Mouse (Mus musculus) CH12.LX (cell line): ENCODE measurements around the gene Btnl6. TPM values are rescaled to one million over a fixed set of nuclear protein-coding genes. Genes with fewer than 3 reads are reported as not detected.
"Not testable (repeated sequence)": the region's sequence is repeated elsewhere in the genome, so short reads cannot be mapped to it uniquely, and the experiment has no call there.

Experiments
- DNase-seq: peaks from one replicate; pipeline ENCODE4 v3.0.0-alpha.2; 2013; ENCODE audit errors: extremely low read depth
- H3K27ac ChIP-seq: 2 replicates; pipeline ENCODE4 v1.5.1; 2012; ENCODE audit warnings: low read depth, mild to moderate bottlenecking, control low read depth, moderate library complexity; ENCODE audit not compliant: insufficient read depth
- H3K27me3 ChIP-seq: replicated peaks from 2 replicates; pipeline ENCODE3; 2012; ENCODE audit warnings: inconsistent platforms
- H3K36me3 ChIP-seq, 2 experiments: replicated peaks in 1 of 2; 2 replicates each; pipeline versions ENCODE3 to v1.6.1; 2012; ENCODE audit warnings: inconsistent platforms in 1 of 2, low read length in 1 of 2, mild to moderate bottlenecking in 1 of 2, mixed read lengths in 1 of 2, moderate library complexity in 1 of 2; ENCODE audit not compliant: control insufficient read depth in 1 of 2, insufficient read depth in 1 of 2
- H3K4me1 ChIP-seq, 2 experiments: 2 replicates each; pipeline ENCODE4 v1.6.1; 2012; ENCODE audit warnings: inconsistent platforms in 1 of 2, moderate library complexity in 1 of 2; ENCODE audit not compliant: insufficient read depth in 2 of 2, control insufficient read depth in 1 of 2
- H3K4me2 ChIP-seq: 2 replicates; pipeline ENCODE4 v1.6.1; 2012; ENCODE audit warnings: low read depth, mild to moderate bottlenecking, control low read depth; ENCODE audit not compliant: poor library complexity, insufficient read depth, severe bottlenecking
- H3K4me3 ChIP-seq, 3 experiments: fragments of 150-350 bp in 1 of 3; sonication (generic) in 1 of 3; replicated peaks in 1 of 3; 2 replicates each; pipeline versions ENCODE3 to v1.5.1; 2011 to 2012; ENCODE audit warnings: low read depth in 2 of 3, low read length in 2 of 3, mild to moderate bottlenecking in 2 of 3, moderate library complexity in 2 of 3, control low read depth in 1 of 3, improper control_type of control experiment in 1 of 3, inconsistent platforms in 1 of 3, mixed read lengths in 1 of 3; ENCODE audit not compliant: poor library complexity in 1 of 3
- H3K79me2 ChIP-seq: replicated peaks from 2 replicates; pipeline ENCODE4 v1.6.1; 2012; ENCODE audit warnings: mild to moderate bottlenecking, moderate library complexity; ENCODE audit not compliant: control insufficient read depth, poor library complexity, insufficient read depth, severe bottlenecking; ENCODE audit errors: extremely low read depth
- H3K9ac ChIP-seq: 2 replicates; pipeline ENCODE4 v1.6.1; 2012; ENCODE audit warnings: low read depth, mild to moderate bottlenecking, control low read depth, moderate library complexity; ENCODE audit not compliant: insufficient read depth
- H3K9me3 ChIP-seq: replicated peaks from 2 replicates; pipeline ENCODE3; 2012; ENCODE audit warnings: low read length, inconsistent platforms, mixed read lengths
- GABPA ChIP-seq: IDR thresholded peaks from 2 replicates; pipeline ENCODE4 v1.6.1; 2012; ENCODE audit warnings: low read depth, low read length, improper control_type of control experiment, inconsistent platforms; ENCODE audit not compliant: insufficient replicate concordance
- JUND ChIP-seq: conservative IDR thresholded peaks from 2 replicates; pipeline ENCODE4 v1.6.1; 2011; ENCODE audit warnings: low read depth, low read length, improper control_type of control experiment
- MAFK ChIP-seq: IDR thresholded peaks from 2 replicates; pipeline ENCODE4 v1.6.1; 2011; ENCODE audit warnings: low read length, improper control_type of control experiment; ENCODE audit not compliant: insufficient replicate concordance
- MAZ ChIP-seq: IDR thresholded peaks from 2 replicates; pipeline ENCODE4 v1.6.1; 2012; ENCODE audit warnings: low read depth, mild to moderate bottlenecking, inconsistent platforms, low read length, improper control_type of control experiment, moderate library complexity
- NELFE ChIP-seq: IDR thresholded peaks from 2 replicates; pipeline ENCODE4 v1.6.1; 2011; ENCODE audit warnings: low read depth, low read length, improper control_type of control experiment
- NRF1 ChIP-seq: IDR thresholded peaks from 2 replicates; pipeline ENCODE4 v1.6.1; 2014; ENCODE audit warnings: low read depth, mild to moderate bottlenecking, inconsistent platforms, low read length, improper control_type of control experiment, moderate library complexity
- RCOR1 ChIP-seq: conservative IDR thresholded peaks from 2 replicates; pipeline ENCODE4 v1.6.1; 2012; ENCODE audit warnings: low read depth, mild to moderate bottlenecking, inconsistent platforms, low read length, improper control_type of control experiment
- SMC3 ChIP-seq: IDR thresholded peaks from 2 replicates; pipeline ENCODE4 v1.6.1; 2011; ENCODE audit warnings: low read depth, low read length, improper control_type of control experiment
- dilution Hi-C: fragments of 300-500 bp; cut with MboI; formaldehyde crosslinking; loops from 2 replicates; pipeline ENCODE4 v1.14.3; 2020; ENCODE audit warnings: low sequenced_read_pairs; ENCODE audit not compliant: extremely low pct_unique_long_range_greater_than_20kb, extremely low pct_ligation_motif_present
- in situ Hi-C: fragments of 300-500 bp; cut with MboI; formaldehyde crosslinking; loops from 3 replicates; pipeline ENCODE4 v1.14.3; 2019; ENCODE audit warnings: low sequenced_read_pairs, low pct_ligation_motif_present, low pct_unique_long_range_greater_than_20kb, mixed read lengths
- polyA plus RNA-seq: library from polyadenylated mRNA; unstranded; fragments of >175 nt; gene quantifications from 2 replicates; pipeline ENCODE4 v1.2.1, GENCODE M21; 2012; ENCODE audit warnings: low read depth; ENCODE audit not compliant: insufficient read length
- total RNA-seq, 2 experiments: library from RNA; depleted of rRNA; stranded (reverse); fragments of 300-350 nt in 1 of 2; fragments of >200 nt in 1 of 2; gene quantifications; 2 replicates each; pipeline ENCODE4 v1.2.3; 2012 to 2014

Gene Btnl6
- total and polyA plus RNA-seq, 3 experiments, result not detected

GRCm38 (mm10) chr17:34496539-34496938, 20.6 kb downstream of the Btnl6 start:
- in situ Hi-C loops (no loop called here), dilution Hi-C loops (no loop called here)
- no peak for DNase-seq
- H3K9ac ChIP-seq, result no peak overlapping the region
- no peaks in the 10 kb centered on the region for H3K36me3 ChIP-seq
- no peaks in the 10 kb centered on the region for H3K79me2 ChIP-seq
- no peak overlapping the region for H3K4me3 ChIP-seq
- H3K27ac ChIP-seq, result no peak overlapping the region
- H3K27me3 ChIP-seq, result peaks cover 31% of the 10 kb centered on the region
- H3K9me3 ChIP-seq, result no peaks in the 10 kb centered on the region
- H3K4me1 ChIP-seq, result no peaks in the 10 kb centered on the region
- no peak for TF ChIP-seq RCOR1
- no peak for TF ChIP-seq MAFK
- TF ChIP-seq MAZ, result no peak
- no peak for TF ChIP-seq NRF1
- no peak overlapping the region for H3K4me2 ChIP-seq

GRCm38 (mm10) chr17:34495156-34495555, 22.0 kb downstream of the Btnl6 start:
- H3K79me2 ChIP-seq, H3K4me3 ChIP-seq, DNase-seq, H3K9ac ChIP-seq, in situ Hi-C loops, dilution Hi-C loops, H3K36me3 ChIP-seq, H3K4me1 ChIP-seq, H3K27ac ChIP-seq, H3K4me2 ChIP-seq, H3K9me3 ChIP-seq: not testable (repeated sequence)
- peaks cover 36% of the 10 kb centered on the region for H3K27me3 ChIP-seq

DNA sequence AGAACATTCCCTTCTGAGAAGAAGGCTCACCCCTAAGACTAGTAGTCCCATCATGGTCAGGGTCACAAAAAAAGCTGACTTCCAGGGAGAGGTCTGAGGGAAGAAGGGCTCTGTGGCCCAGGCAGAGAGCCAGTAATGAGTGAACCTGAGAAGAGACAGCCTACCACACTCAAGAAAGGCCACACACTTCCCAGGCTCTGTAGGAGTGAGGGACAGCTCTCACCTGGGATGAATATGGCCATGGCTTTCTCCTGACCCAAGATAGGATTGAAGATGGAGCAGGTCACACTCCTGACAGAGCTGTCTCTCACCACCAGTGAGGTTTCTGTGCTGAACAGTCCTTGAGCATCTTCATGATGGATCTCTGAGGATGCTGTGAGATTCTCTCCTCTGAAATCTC, 24.4 kb downstream of the Btnl6 start:
- H3K4me1 ChIP-seq, result no peaks in the 10 kb centered on the region
- no peak overlapping the region for H3K27ac ChIP-seq
- H3K4me3 ChIP-seq, result no peak overlapping the region
- H3K27me3 ChIP-seq, result peaks cover 50% of the 10 kb centered on the region
- no peak overlapping the region for H3K4me2 ChIP-seq
- H3K79me2 ChIP-seq, result no peaks in the 10 kb centered on the region
- DNase-seq, result no peak
- dilution Hi-C loops (no loop called here), in situ Hi-C loops (loop anchor here (5.0 kb wide), 1 partner anchor 45 kb away; no protein-coding TSS in a partner anchor)
- H3K9me3 ChIP-seq, result no peaks in the 10 kb centered on the region
- H3K9ac ChIP-seq, result no peak overlapping the region
- no peaks in the 10 kb centered on the region for H3K36me3 ChIP-seq
- TF ChIP-seq NELFE (no peak), GABPA (no peak), SMC3 (no peak), JUND (no peak)

DNA sequence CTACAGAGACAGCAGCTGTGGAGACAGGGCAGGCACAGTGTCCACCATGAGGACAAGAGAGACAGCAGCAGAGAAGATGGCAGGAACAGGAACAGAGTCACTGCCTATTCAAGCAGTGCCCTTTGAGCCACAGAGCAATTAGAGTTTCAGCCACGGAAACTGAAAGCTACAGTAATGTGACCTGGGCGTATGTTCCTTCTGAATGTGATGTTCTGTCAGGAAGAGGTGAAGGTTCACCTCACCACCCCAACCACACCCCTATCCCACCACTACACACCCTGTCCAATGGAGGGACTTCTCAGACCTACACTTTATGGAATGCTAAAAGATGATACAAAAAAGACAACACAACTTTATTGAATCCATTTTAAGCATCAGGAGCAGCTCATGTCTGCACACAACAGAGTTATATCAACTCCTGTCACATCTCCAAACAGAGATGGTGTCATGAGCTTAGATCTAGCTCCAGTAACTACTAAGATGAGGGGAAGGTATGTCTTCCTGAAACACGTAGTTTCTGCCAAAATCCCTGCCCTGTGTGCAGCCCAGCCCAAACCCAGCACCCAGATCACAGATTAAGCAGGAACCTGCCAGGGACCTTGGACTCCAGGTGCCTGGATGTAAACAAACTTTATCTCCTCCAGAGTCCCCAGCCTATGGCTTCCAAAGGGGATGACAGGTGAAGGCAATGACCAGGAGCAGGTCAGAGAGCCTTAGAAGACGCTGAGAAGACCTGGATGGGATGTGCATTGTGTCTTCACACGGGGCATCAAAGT, 39.7 kb downstream of the Btnl6 start, which contains the start of gene Btnl4:
Gene Btnl4 (minus strand): TSS at position 81 of the 776 bp plus-strand sequence.
- H3K4me1 ChIP-seq, in situ Hi-C loops, H3K9me3 ChIP-seq, H3K36me3 ChIP-seq, H3K4me2 ChIP-seq, H3K27ac ChIP-seq, dilution Hi-C loops, H3K79me2 ChIP-seq, H3K9ac ChIP-seq, H3K4me3 ChIP-seq, DNase-seq: not testable (repeated sequence)
- H3K27me3 ChIP-seq, result peaks cover 41% of the 10 kb centered on the region
